Mouse (Mus musculus) frontal cortex, postnatal 25 days (tissue): Measurements from ENCODE around the gene Trim31.

ENCODE experiments used
- DNase-seq, 2 experiments: peaks; one replicate each; pipeline ENCODE4 v3.0.0; 2022; ENCODE audit warnings: low spot score in 2 of 2

The Trim31 gene

GRCm38 (mm10) chr17:36944121-36944775 lies 46.3 kb downstream of the Trim31 start:
- no peak for DNase-seq

GRCm38 (mm10) chr17:36947051-36947819 lies 49.3 kb downstream of the Trim31 start:
- DNase-seq = peak; percentile 38 to 56

GRCm38 (mm10) chr17:36948286-36948685 lies 50.4 kb downstream of the Trim31 start:
- no peak for DNase-seq

- no peak for DNase-seq
Measured at GRCm38 (mm10) chr17:36949265-36949664, 51.3 kb downstream of the Trim31 start.

GRCm38 (mm10) chr17:36950981-36951947 lies 53.3 kb downstream of the Trim31 start, which contains the start of gene Ppp1r11:
Gene Ppp1r11 (minus strand): TSS chr17:36951741.
- DNase-seq = peak; percentile 84 to 92

GRCm38 (mm10) chr17:36952631-36953030 lies 54.7 kb downstream of the Trim31 start:
- DNase-seq = no peak

- no peak for DNase-seq
Measured at GRCm38 (mm10) chr17:36953062-36953461, 55.1 kb downstream of the Trim31 start.

GRCm38 (mm10) chr17:36957999-36958743 lies 60.3 kb downstream of the Trim31 start, which contains the start of the genes Znrd1 and Znrd1as:
Gene Znrd1 (minus strand): TSS chr17:36958559.
Gene Znrd1as (plus strand): TSS chr17:36958592.
- DNase-seq = peak; percentile 88 to 92

- DNase-seq = no peak
Measured at GRCm38 (mm10) chr17:36958884-36959283, 61.0 kb downstream of the Trim31 start.
